Mouse (Mus musculus): ENCODE measurements at regions not wholly inside any gene's neighbourhood (a gene's known extent, or its start where the extent isn't known, plus 50 kb on each side); places are given as distances from the start of the nearest gene placed in this dataset.

GRCm38 (mm10) chr1:14503193-14503800, 1589.8 kb downstream of the 4930444P10Rik start:
- TF ChIP-seq CTCF (IDR thresholded peaks at IDR 0.05; ENCODE audit: low read depth) (no peak), EP300 (optimal IDR thresholded peaks at IDR 0.05) (no peak)
